Mouse (Mus musculus) hindbrain, embryonic 12.5 days (tissue): Measurements from ENCODE around the gene Lrrc8d. TPM values are rescaled to one million over a fixed set of nuclear protein-coding genes. Genes with fewer than 3 reads are reported as not detected.
"Not testable (repeated sequence)": the region's sequence is repeated elsewhere in the genome, so short reads cannot be mapped to it uniquely, and the experiment has no call there.

Source experiments
- ATAC-seq: fragments of 200-750 bp; cut with Nextera tagmentation; 2 replicates; pipeline ENCODE4 v1.8.0; 2017; ENCODE audit warnings: moderate TSS enrichment; ENCODE audit not compliant: low FRiP score
- H3K27ac ChIP-seq: fragments of 300-500 bp; sonication (generic); 2 replicates; pipeline ENCODE4 v1.5.1; 2016; ENCODE audit warnings: mild to moderate bottlenecking
- H3K27me3 ChIP-seq: fragments of 300-500 bp; sonication (generic); 2 replicates; pipeline ENCODE4 v1.6.1; 2016; ENCODE audit warnings: mild to moderate bottlenecking
- H3K36me3 ChIP-seq: fragments of 300-500 bp; sonication (generic); 2 replicates; pipeline ENCODE4 v1.6.1; 2016; ENCODE audit warnings: mild to moderate bottlenecking
- H3K4me1 ChIP-seq: fragments of 300-500 bp; sonication (generic); 2 replicates; pipeline ENCODE4 v1.6.1; 2016
- H3K4me2 ChIP-seq: fragments of 300-500 bp; sonication (generic); replicated peaks from 2 replicates; pipeline ENCODE4 v1.6.1; 2016; ENCODE audit warnings: mild to moderate bottlenecking
- H3K4me3 ChIP-seq: fragments of 300-500 bp; sonication (generic); 2 replicates; pipeline ENCODE4 v1.5.1; 2016; ENCODE audit warnings: mild to moderate bottlenecking
- H3K9ac ChIP-seq: fragments of 300-500 bp; sonication (generic); 2 replicates; pipeline ENCODE4 v1.6.1; 2016; ENCODE audit warnings: mild to moderate bottlenecking, moderate library complexity
- H3K9me3 ChIP-seq: fragments of 300-500 bp; sonication (generic); replicated peaks from 2 replicates; pipeline ENCODE4 v1.6.1; 2016; ENCODE audit warnings: mild to moderate bottlenecking
- WGBS: fragments of 180-500 bp; shearing (Covaris S2); methylation state at CpG from one replicate; pipeline ENCODE4 v1.1.7; 2016; 5-methylcytosine and 5-hydroxymethylcytosine counted together
- polyA plus RNA-seq: library from polyadenylated mRNA; unstranded; fragments of >200 nt; fragmentation: Nextera tagmentation; extraction: Ambion mirVana; gene quantifications from 2 replicates; pipeline ENCODE4 v1.2.1, GENCODE M21; 2016

The Lrrc8d gene
- polyA plus RNA-seq, 1 experiment from 2014 or later: 35.0 TPM

- no peak overlapping the region for H3K4me2 ChIP-seq
- WGBS: 46% methylated on average over 4 of the region's 4 CpGs
Observed at GRCm38 (mm10) chr5:105672332-105672731, 27.4 kb upstream of the Lrrc8d start.

GRCm38 (mm10) chr5:105675511-105675910 lies 24.3 kb upstream of the Lrrc8d start:
- Histone ChIP-seq H3K27me3 (no peaks in the 10 kb centered on the region), H3K27ac (no peak overlapping the region), H3K9ac (no peak overlapping the region), H3K9me3 (no peaks in the 10 kb centered on the region), H3K4me3 (no peak overlapping the region), H3K4me2 (no peak overlapping the region), H3K4me1 (peaks cover 9% of the 10 kb centered on the region), H3K36me3 (no peaks in the 10 kb centered on the region)
- ATAC-seq: no peak
- WGBS: 90% methylated on average over 4 of the region's 4 CpGs

More at GRCm38 (mm10) chr5:105672332-105672731, 27.4 kb upstream of the Lrrc8d start:
- no peak for ATAC-seq
- no peaks in the 10 kb centered on the region for H3K36me3 ChIP-seq
- no peak overlapping the region for H3K9ac ChIP-seq
- no peak overlapping the region for H3K27ac ChIP-seq
- H3K27me3 ChIP-seq: no peaks in the 10 kb centered on the region
- H3K4me1 ChIP-seq: no peaks in the 10 kb centered on the region
- H3K9me3 ChIP-seq: no peaks in the 10 kb centered on the region
- H3K4me3 ChIP-seq: no peak overlapping the region

GRCm38 (mm10) chr5:105677071-105677470 lies 22.7 kb upstream of the Lrrc8d start:
- 81% methylated on average over 2 of the region's 2 CpGs for WGBS
- Histone ChIP-seq H3K27ac (no peak overlapping the region), H3K27me3 (no peaks in the 10 kb centered on the region), H3K4me1 (peaks cover 12% of the 10 kb centered on the region), H3K4me2 (no peak overlapping the region), H3K9me3 (no peaks in the 10 kb centered on the region), H3K4me3 (no peak overlapping the region), H3K36me3 (no peaks in the 10 kb centered on the region), H3K9ac (no peak overlapping the region)
- ATAC-seq: no peak

GRCm38 (mm10) chr5:105678243-105678642 lies 21.5 kb upstream of the Lrrc8d start:
- H3K27ac ChIP-seq: no peak overlapping the region
- ATAC-seq: no peak
- H3K9ac ChIP-seq: no peak overlapping the region
- H3K27me3 ChIP-seq: no peaks in the 10 kb centered on the region
- no peaks in the 10 kb centered on the region for H3K9me3 ChIP-seq
- 91% methylated on average over 8 of the region's 8 CpGs for WGBS
- no peak overlapping the region for H3K4me2 ChIP-seq
- no peak overlapping the region for H3K4me3 ChIP-seq
- peaks cover 15% of the 10 kb centered on the region for H3K4me1 ChIP-seq
- H3K36me3 ChIP-seq: no peaks in the 10 kb centered on the region

GRCm38 (mm10) chr5:105679261-105679660 lies 20.5 kb upstream of the Lrrc8d start:
- Histone ChIP-seq H3K27me3 (no peaks in the 10 kb centered on the region), H3K4me2 (no peak overlapping the region), H3K4me1 (peaks cover 20% of the 10 kb centered on the region), H3K4me3 (no peak overlapping the region), H3K9ac (no peak overlapping the region), H3K36me3 (no peaks in the 10 kb centered on the region), H3K9me3 (no peaks in the 10 kb centered on the region), H3K27ac (no peak overlapping the region)
- ATAC-seq: no peak
- 74% methylated on average over 4 of the region's 4 CpGs for WGBS

- Histone ChIP-seq H3K27ac (no peak overlapping the region), H3K9me3 (no peaks in the 10 kb centered on the region), H3K27me3 (no peaks in the 10 kb centered on the region), H3K4me1 (peaks cover 22% of the 10 kb centered on the region), H3K9ac (no peak overlapping the region), H3K36me3 (no peaks in the 10 kb centered on the region), H3K4me2 (no peak overlapping the region), H3K4me3 (no peak overlapping the region)
- no peak for ATAC-seq
- WGBS: 42% methylated on average over 9 of the region's 9 CpGs
Observed at GRCm38 (mm10) chr5:105679921-105680843, 19.6 kb upstream of the Lrrc8d start.

GRCm38 (mm10) chr5:105682143-105682611 lies 17.6 kb upstream of the Lrrc8d start:
- Histone ChIP-seq H3K4me2 (no peak overlapping the region), H3K9ac (no peak overlapping the region), H3K4me3 (no peak overlapping the region), H3K4me1 (peaks cover 22% of the 10 kb centered on the region), H3K9me3 (no peaks in the 10 kb centered on the region), H3K36me3 (no peaks in the 10 kb centered on the region), H3K27ac (peak overlapping the region; percentile 48), H3K27me3 (no peaks in the 10 kb centered on the region)
- ATAC-seq: no peak
- 55% methylated on average over 9 of the region's 9 CpGs for WGBS

- Histone ChIP-seq H3K4me1 (peaks cover 22% of the 10 kb centered on the region), H3K36me3 (no peaks in the 10 kb centered on the region), H3K4me2 (no peak overlapping the region), H3K27me3 (no peaks in the 10 kb centered on the region), H3K4me3 (no peak overlapping the region), H3K9ac (no peak overlapping the region), H3K27ac (no peak overlapping the region), H3K9me3 (no peaks in the 10 kb centered on the region)
- WGBS: 13% methylated on average over 4 of the region's 4 CpGs
- no peak for ATAC-seq
Observed at GRCm38 (mm10) chr5:105683912-105684350, 15.8 kb upstream of the Lrrc8d start.

- peak; percentile 62 for ATAC-seq
- Histone ChIP-seq H3K9me3 (no peaks in the 10 kb centered on the region), H3K4me1 (peaks cover 16% of the 10 kb centered on the region), H3K9ac (no peak overlapping the region), H3K27me3 (no peaks in the 10 kb centered on the region), H3K4me3 (no peak overlapping the region), H3K27ac (no peak overlapping the region), H3K36me3 (no peaks in the 10 kb centered on the region), H3K4me2 (no peak overlapping the region)
- 34% methylated on average over 14 of the region's 14 CpGs for WGBS
Observed at GRCm38 (mm10) chr5:105684861-105685600, 14.7 kb upstream of the Lrrc8d start.

GRCm38 (mm10) chr5:105685780-105686305 lies 13.9 kb upstream of the Lrrc8d start:
- not testable (repeated sequence) for H3K4me2 ChIP-seq, H3K36me3 ChIP-seq, H3K9ac ChIP-seq, H3K27ac ChIP-seq, H3K27me3 ChIP-seq, H3K4me3 ChIP-seq, H3K9me3 ChIP-seq, ATAC-seq
- peaks cover 14% of the 10 kb centered on the region for H3K4me1 ChIP-seq
- WGBS: 76% methylated on average over 7 of the region's 7 CpGs

- no peak for ATAC-seq
- 66% methylated on average over 12 of the region's 12 CpGs for WGBS
- Histone ChIP-seq H3K9ac (no peak overlapping the region), H3K27ac (no peak overlapping the region), H3K4me3 (no peak overlapping the region), H3K36me3 (no peaks in the 10 kb centered on the region), H3K27me3 (no peaks in the 10 kb centered on the region), H3K4me2 (no peak overlapping the region), H3K4me1 (peaks cover 14% of the 10 kb centered on the region), H3K9me3 (no peaks in the 10 kb centered on the region)
Observed at GRCm38 (mm10) chr5:105686331-105686995, 13.3 kb upstream of the Lrrc8d start.
